Mouse (Mus musculus) liver, adult (tissue): Measurements from ENCODE around the gene Gm10100.
"Not testable (repeated sequence)": the region's sequence is repeated elsewhere in the genome, so short reads cannot be mapped to it uniquely, and the experiment has no call there.

ENCODE experiments used
- GATA4 ChIP-seq: IDR thresholded peaks from 2 replicates; pipeline ENCODE4 v1.6.1; 2014; ENCODE audit warnings: mild to moderate bottlenecking, low read length; ENCODE audit not compliant: insufficient replicate concordance

Gene Gm10100

DNA sequence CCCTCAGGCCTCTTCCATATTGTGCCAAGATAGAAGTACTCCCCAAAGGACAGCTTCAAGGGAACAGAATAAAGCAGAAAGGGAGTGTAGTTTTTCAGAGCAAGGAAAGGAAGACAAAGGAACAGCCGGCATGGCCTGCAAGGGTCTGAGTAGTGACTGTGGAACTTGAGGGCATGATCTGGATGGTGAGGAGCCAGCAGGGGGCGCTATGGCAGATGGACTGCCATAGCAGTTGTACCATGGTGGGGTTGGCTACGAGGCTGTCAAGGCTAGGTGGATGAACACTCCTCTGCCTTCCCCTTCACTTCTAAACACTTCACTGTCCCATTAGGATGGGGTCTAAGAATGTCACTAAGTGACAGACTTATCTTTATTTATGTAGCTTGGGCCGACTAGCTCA is 3.0 kb downstream of the Gm10100 start:
- TF ChIP-seq GATA4: no peak

DNA sequence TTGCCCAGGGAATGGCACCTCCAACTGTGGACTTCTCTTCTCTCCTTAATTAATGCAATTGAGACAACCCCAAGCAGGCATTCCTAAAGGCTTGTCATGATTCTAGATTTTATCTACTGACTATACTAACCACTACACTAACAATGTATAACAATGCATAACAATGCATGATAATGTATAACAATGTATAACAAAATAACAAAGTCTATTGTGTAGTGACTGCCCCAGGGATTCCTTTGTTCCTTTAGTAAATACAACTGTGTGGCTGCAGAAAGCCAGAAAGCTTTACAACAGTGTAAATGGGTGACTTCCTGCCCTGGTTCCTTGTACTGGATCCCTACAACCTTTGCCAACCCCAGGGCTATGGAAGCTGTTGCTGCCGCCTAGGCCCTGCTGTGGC is 9.6 kb downstream of the Gm10100 start:
- no peak for TF ChIP-seq GATA4

DNA sequence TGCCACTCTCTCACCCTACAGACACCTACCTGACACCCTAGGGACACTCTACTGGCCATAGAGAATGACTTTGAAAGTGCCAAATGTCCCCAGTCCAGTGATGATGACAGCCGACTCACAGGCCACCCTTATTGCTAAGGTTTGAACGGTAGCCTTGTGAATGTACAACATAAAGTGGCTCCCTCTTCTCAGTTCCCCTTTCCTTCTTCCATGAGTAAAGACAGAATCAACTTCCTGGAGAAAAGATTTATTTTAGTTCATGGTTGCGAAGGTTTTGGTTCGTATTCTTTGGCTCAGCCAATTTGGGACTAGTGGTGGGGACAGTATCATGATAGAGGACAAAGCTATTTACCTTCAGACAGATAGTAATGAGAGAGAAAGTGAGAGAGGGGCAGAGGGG is 12.6 kb downstream of the Gm10100 start:
- TF ChIP-seq GATA4: no peak

DNA sequence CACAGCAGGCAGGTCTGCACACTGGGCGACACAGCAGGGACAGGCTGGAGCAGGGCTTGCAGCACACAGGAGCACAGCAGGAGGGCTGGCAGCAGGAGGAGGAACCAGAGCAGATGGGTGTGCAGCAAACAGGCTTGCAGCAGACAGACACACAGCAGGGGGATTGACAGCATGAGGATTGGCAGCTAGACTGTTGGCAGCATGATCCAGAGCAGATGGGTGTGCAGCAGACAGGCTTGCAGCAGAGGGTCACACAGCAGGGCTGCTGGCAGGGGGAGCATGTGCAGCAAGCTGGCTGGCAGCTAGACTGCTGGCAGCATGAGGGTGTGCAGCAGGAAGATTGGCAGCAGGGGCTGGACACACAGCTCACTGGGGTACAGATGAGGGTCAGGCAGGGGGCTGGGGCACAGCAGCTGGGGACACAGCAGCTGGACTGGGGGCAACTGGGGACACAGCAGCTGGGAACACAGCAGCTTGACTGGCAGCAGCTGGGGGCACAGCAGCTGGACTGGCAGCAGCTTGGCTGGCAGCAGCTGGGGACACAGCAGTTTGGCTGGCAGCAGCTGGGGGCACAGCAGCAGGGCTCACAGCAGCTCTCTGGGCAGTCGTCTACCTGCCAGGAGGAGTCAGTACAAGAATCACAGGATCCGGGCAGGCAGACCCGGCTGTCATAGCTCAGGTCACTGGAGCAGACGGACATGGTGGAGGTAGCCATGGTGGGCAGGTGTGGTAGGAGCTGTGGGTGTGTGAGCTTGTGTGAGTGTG is 15.8 kb downstream of the Gm10100 start, which contains the start of gene Gm18596:
Gene Gm18596, minus strand, starts transcription at position 715 of the 765 bp plus-strand sequence.
- not testable (repeated sequence) for TF ChIP-seq GATA4

DNA sequence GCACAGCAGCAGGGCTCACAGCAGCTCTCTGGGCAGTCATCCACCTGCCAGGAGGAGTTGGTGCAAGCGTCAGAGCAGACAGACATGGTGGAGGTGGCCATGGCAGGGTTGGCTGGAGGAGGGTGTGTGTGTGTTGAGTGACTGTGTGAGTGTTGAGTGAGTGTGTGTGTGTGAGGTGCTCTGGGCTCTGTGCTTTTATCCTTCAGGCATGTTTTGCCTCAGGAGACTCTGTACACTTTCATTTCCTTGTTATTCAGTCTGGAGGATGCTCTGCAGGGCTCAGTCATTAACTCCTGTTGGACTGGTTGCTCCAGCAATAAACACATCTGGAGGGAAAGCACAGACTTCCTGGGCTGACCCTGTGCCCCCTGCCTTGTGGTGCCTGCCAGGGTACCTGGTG is 25.0 kb downstream of the Gm10100 start, which contains the start of gene Gm9736:
Gene Gm9736, minus strand, starts transcription at position 101 of the 400 bp plus-strand sequence.
- TF ChIP-seq GATA4: not testable (repeated sequence)

GRCm38 (mm10) chr10:77753448-77753847 is 27.2 kb downstream of the Gm10100 start:
- no peak for TF ChIP-seq GATA4

GRCm38 (mm10) chr10:77759582-77759981 is 33.3 kb downstream of the Gm10100 start, which contains the start of gene Gm3233:
Gene Gm3233, minus strand, starts transcription at chr10:77759682.
- TF ChIP-seq GATA4: not testable (repeated sequence)

DNA sequence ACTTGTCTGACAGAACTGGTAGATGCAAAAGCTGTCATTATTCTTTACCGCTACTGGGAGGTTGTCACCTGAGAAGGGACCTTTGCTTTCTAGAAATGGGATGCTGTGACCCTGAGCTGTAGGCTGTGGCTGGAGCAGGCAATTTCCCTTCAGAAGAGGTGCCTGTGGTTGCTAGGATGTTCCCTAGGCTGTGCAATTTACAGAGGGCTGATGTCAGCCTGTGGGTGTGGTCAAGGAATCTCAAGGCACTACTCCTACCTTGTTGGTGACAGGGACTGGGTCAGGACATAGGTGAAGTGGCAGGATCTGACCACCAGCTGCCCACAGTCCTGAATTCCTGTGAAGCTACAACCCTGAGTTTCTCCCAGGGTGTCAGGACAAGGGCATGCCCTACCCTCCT is 43.4 kb downstream of the Gm10100 start:
- no peak for TF ChIP-seq GATA4

GRCm38 (mm10) chr10:77771225-77771624 is 44.9 kb downstream of the Gm10100 start, which contains the start of gene Gm3238:
Gene Gm3238, minus strand, starts transcription at chr10:77771325.
- TF ChIP-seq GATA4: not testable (repeated sequence)
